Mouse (Mus musculus): ENCODE results near the gene Erc2.

Erc2 gene

GRCm38 (mm10) chr14:28451771-28452170 lies 829.5 kb downstream of the Erc2 start:
- peak; percentile 53 for DNase-seq (ENCODE audit: low spot score)

DNA sequence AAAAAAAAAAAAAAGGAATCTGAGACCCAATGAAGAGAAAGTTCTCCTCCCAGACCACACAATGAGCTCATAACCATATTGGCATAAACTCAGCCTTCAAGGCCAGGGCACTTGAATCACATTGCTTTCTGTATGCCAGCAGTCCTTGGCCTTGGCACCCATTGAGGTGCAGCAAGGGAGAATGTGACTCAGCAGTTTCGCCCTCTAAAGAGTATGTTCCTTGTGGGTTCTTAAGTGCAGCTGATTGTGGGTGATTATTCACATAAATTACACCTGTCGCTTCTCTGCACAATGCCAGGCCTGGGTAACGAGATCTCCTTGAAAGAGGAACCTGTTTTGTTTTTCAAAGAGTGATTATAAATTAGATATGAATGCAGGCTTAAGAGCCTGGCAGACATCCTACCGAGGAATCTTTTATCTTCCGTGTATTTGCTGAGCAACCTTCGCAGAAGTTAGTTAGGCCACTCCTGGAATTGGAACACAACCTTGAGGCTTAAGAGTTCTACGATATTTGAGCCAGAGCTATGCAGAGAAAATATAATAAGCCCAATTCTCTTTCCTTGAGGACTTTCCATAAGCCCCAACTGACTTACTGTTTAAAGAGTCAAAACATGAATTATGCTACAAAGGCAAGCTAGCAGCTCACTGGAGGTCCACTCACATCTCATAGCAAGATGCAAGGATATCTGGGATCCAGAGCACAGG lies 834.3 kb downstream of the Erc2 start:
- DNase-seq (ENCODE audit: low spot score): no peak

- no peak for DNase-seq (ENCODE audit: low spot score)
These were observed 835.2 kb downstream of the Erc2 start for GRCm38 (mm10) chr14:28457428-28457827.

GRCm38 (mm10) chr14:28467956-28468355 lies 845.7 kb downstream of the Erc2 start:
- no peak for DNase-seq (ENCODE audit: low spot score)

DNA sequence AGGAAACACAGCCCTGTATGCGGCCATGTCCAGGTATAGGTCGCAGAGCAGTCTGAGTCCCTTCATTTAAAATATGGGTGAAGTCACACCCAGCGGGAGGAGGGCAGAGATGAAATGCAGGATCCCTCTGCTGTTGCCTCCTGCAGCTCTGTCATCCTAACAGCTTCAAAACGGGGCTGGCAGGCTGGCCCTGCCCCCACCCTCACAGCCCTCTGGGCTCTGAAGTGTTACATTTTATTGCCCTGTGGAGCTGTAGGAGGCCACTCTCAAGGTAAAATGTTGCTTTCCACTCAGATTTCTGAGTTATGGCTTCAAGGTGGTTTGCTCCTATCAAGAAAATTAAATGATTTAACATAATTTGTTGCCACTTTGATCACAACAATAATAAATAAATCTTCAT lies 847.5 kb downstream of the Erc2 start:
- DNase-seq (ENCODE audit: low spot score): peak; percentile 19

GRCm38 (mm10) chr14:28470212-28470611 lies 848.0 kb downstream of the Erc2 start:
- DNase-seq (ENCODE audit: low spot score): no peak

GRCm38 (mm10) chr14:28475012-28475411 lies 852.8 kb downstream of the Erc2 start:
- no peak for DNase-seq (ENCODE audit: low spot score)

GRCm38 (mm10) chr14:28475421-28475820 lies 853.2 kb downstream of the Erc2 start:
- peak; percentile 21 for DNase-seq (ENCODE audit: low spot score)

DNA sequence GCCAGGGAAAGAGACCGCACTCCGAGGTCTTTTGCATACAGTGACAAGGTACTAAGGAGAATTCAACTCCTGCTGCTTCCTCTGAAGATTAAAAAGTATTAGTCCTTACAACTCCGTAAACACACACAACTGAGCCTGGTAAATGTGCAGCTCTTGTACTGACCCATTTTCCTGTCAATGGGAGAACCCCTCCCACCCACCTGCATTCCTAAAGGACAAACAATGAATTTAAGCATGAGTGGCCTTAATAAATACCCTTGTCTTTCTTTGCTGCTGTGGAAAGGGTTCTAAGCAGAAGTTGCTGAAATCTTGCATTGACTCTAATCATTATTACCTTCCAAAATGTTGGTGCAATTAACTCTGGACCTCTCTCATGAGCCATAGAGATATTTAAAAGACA lies 854.5 kb downstream of the Erc2 start:
- no peak for DNase-seq (ENCODE audit: low spot score)

- no peak for DNase-seq (ENCODE audit: low spot score)
These were observed 858.6 kb downstream of the Erc2 start for GRCm38 (mm10) chr14:28480866-28481265.

- DNase-seq (ENCODE audit: low spot score): no peak
These were observed 871.6 kb downstream of the Erc2 start for GRCm38 (mm10) chr14:28493806-28494205.

GRCm38 (mm10) chr14:28494273-28494672 lies 872.0 kb downstream of the Erc2 start:
- DNase-seq (ENCODE audit: low spot score): no peak

GRCm38 (mm10) chr14:28501216-28501878 lies 879.1 kb downstream of the Erc2 start:
- DNase-seq (ENCODE audit: low spot score): no peak

GRCm38 (mm10) chr14:28503276-28503675 lies 881.0 kb downstream of the Erc2 start:
- no peak for DNase-seq (ENCODE audit: low spot score)

GRCm38 (mm10) chr14:28504101-28505050 lies 882.1 kb downstream of the Erc2 start, which contains the start of gene Wnt5a:
Gene Wnt5a, plus strand, starts transcription at chr14:28504750.
- DNase-seq (ENCODE audit: low spot score): peak; percentile 77

DNA sequence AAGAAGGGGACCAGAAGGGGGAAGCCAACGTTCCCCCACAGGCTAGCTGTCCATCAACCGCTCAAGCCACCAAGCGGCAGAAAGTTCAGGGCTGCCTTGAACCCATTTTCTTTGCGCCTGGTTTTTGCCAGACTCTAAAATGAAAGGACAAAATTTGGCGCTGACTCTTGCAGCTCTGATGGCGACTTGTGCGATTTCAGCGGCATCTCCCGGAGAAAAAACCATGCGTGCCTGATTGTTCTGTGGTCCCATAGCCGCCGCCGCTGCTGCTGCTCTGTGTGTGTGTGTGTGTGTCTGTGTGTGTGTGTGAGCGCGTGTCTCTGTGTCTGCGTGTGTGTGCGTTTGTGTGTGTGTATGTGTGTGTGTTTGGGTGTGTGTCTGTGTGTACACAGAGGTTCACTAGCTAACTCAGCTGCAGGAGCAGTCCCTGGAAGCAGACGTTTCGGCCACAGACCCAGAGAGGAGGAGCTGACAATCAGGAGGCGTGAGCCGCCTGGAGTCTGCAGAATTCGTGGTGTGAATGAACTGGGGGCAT lies 882.9 kb downstream of the Erc2 start:
- DNase-seq (ENCODE audit: low spot score): peak; percentile 76

- peak; percentile 80 for DNase-seq (ENCODE audit: low spot score)
These were observed 883.6 kb downstream of the Erc2 start for GRCm38 (mm10) chr14:28505586-28506375.

GRCm38 (mm10) chr14:28506376-28506831 lies 884.2 kb downstream of the Erc2 start:
- peak; percentile 72 for DNase-seq (ENCODE audit: low spot score)

- peak; percentile 39 for DNase-seq (ENCODE audit: low spot score)
These were observed 884.8 kb downstream of the Erc2 start for GRCm38 (mm10) chr14:28507011-28507410.

DNA sequence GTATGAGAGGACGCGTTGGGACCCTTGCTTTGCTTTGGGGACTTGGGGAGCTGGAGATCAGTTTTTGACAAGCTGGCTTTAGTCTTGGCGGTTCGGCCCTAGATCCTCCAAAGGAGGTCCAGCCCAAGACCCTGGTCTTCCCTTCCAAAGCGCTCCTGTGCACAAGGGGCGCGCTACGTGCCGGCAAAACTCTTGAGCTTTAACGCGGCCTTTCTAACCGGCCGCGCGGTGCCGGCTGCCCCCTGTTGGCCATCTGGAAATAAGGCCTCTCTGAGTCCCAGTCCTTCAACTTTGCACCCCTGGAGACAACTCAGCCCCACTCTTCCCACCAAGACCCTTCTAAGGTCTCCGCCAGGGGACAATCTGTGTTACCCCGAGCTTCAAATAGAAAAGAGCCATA lies 885.2 kb downstream of the Erc2 start:
- DNase-seq (ENCODE audit: low spot score): peak; percentile 92

Measured in embryo, embryonic 10 days (tissue).